ENCODE assay signal across 9 mouse cellular contexts in genomic region chr6:94717705-94718489, GRCm38 (mm10). TPM values are rescaled to one million over a fixed set of nuclear protein-coding genes. Genes with fewer than 3 reads are reported as not detected.
A peak's percentile ranks its signal among the peaks of the same experiment; 100 is the strongest.
DNase-seq lines count a peak whose midpoint lies in the region; ATAC-seq and TF ChIP-seq lines count a peak whose summit lies in the region.
"Had no signal": no experiment of that assay in that cellular context is flagged by ENCODE, and none has a peak within 500 bp of the region (broad histone marks: within the 10 kb centered on the region; RNA-seq: fewer than 3 reads in every experiment).

No protein-coding gene starts in this region.

- ATAC-seq in heart, embryonic 11.5 days (replicated peaks; ENCODE audit: insufficient number of reproducible peaks, low FRiP score, low TSS enrichment): no peak
- peak; percentile 55 for ATAC-seq in heart, embryonic 16.5 days (replicated peaks; ENCODE audit: extremely low read depth, insufficient read depth, low FRiP score)
- 0 out of 2 replicates have a peak, but pooled peaks have one; percentile 68 for ATAC-seq in limb, embryonic 11.5 days (ENCODE audit: insufficient number of reproducible peaks, low FRiP score, low TSS enrichment, low read depth)
- no peak for ATAC-seq in inflammation-experienced regulatory T-cells, adult 6 months

- WGBS in heart, embryonic 11.5 days (ENCODE audit: insufficient replicate concordance): 67% methylated on average over 7 of the region's 7 CpGs
- 63% methylated on average over 7 of the region's 7 CpGs for WGBS in heart, embryonic 16.5 days
- 58% methylated on average over 7 of the region's 7 CpGs for WGBS in limb, embryonic 11.5 days

- no peak for TF ChIP-seq POLR2A in brain, embryonic 14.5 days (IDR thresholded peaks at IDR 0.05; ENCODE audit: borderline replicate concordance, extremely low read depth, insufficient read depth, insufficient read length, poor library complexity, severe bottlenecking)
- no peak for TF ChIP-seq POLR2A in testis, adult 2 months (IDR thresholded peaks at IDR 0.05; ENCODE audit: control insufficient read depth, low read depth, low read length)

- H3K9me3 ChIP-seq in heart, embryonic 11.5 days (replicated peaks; ENCODE audit: control insufficient read depth, low read length): no peaks in the 10 kb centered on the region
- no peaks in the 10 kb centered on the region for H3K9me3 ChIP-seq in heart, embryonic 16.5 days (replicated peaks; ENCODE audit: control insufficient read depth, low read length)
- H3K9me3 ChIP-seq in limb, embryonic 11.5 days (ENCODE audit: control insufficient read depth, low read length): no peaks in the 10 kb centered on the region

- no peak overlapping the region for H3K4me2 ChIP-seq in heart, embryonic 11.5 days
- H3K4me2 ChIP-seq in heart, embryonic 16.5 days (ENCODE audit: low read depth, low read length): no peak overlapping the region
- no peak overlapping the region for H3K4me2 ChIP-seq in limb, embryonic 11.5 days (ENCODE audit: low read depth, severe bottlenecking)

- no peaks in the 10 kb centered on the region for H3K27me3 ChIP-seq in heart, embryonic 11.5 days (ENCODE audit: control insufficient read depth, insufficient read depth, low read length)
- 0 out of 2 replicates have a peak, but pooled peaks cover 2% of the 10 kb centered on the region for H3K27me3 ChIP-seq in heart, embryonic 16.5 days (ENCODE audit: control insufficient read depth, insufficient read depth, low read length)
- no peaks in the 10 kb centered on the region for H3K27me3 ChIP-seq in limb, embryonic 11.5 days (ENCODE audit: control insufficient read depth, insufficient read depth, low read length)
- no peaks in the 10 kb centered on the region for H3K27me3 ChIP-seq in testis, adult 2 months (ENCODE audit: control insufficient read depth, insufficient read depth, low read length)

- no peaks in the 10 kb centered on the region for H3K36me3 ChIP-seq in heart, embryonic 11.5 days (ENCODE audit: control insufficient read depth, insufficient read depth, low read length)
- H3K36me3 ChIP-seq in heart, embryonic 16.5 days (ENCODE audit: control insufficient read depth, insufficient read depth): no peaks in the 10 kb centered on the region
- H3K36me3 ChIP-seq in limb, embryonic 11.5 days (ENCODE audit: control insufficient read depth, insufficient read depth, low read length): no peaks in the 10 kb centered on the region
- H3K36me3 ChIP-seq in testis, adult 2 months (ENCODE audit: control insufficient read depth, insufficient read depth, low read length): no peaks in the 10 kb centered on the region

- no peak overlapping the region for H3K9ac ChIP-seq in heart, embryonic 11.5 days (ENCODE audit: low read depth, low read length)
- H3K9ac ChIP-seq in heart, embryonic 16.5 days (ENCODE audit: low read length): no peak overlapping the region
- H3K9ac ChIP-seq in limb, embryonic 11.5 days (ENCODE audit: low read length): no peak overlapping the region

- TF ChIP-seq CTCF in brain, embryonic 14.5 days (IDR thresholded peaks at IDR 0.05; ENCODE audit: borderline replicate concordance, extremely low read depth, insufficient read depth, insufficient read length): no peak
- TF ChIP-seq CTCF in testis, adult 2 months (IDR thresholded peaks at IDR 0.05; ENCODE audit: control insufficient read depth, insufficient read depth, insufficient replicate concordance, low read depth, low read length): no peak

- no peak overlapping the region for H3K27ac ChIP-seq in heart, embryonic 11.5 days (ENCODE audit: low read depth, low read length)
- H3K27ac ChIP-seq in heart, embryonic 16.5 days (ENCODE audit: low read length): peak overlapping the region; percentile 67
- H3K27ac ChIP-seq in limb, embryonic 11.5 days (replicated peaks; ENCODE audit: low read depth, low read length): no peak overlapping the region
- peak overlapping the region; percentile 67 for H3K27ac ChIP-seq in testis, adult 2 months (ENCODE audit: control insufficient read depth, insufficient read depth, low read depth, low read length)
- H3K27ac ChIP-seq: macrophage had no signal

- DNase-seq in heart, adult 18-20 months: peak; percentile 70 to 77
- peak; percentile 75 for DNase-seq in brain, embryonic 14.5 days (ENCODE audit: low read depth)
- DNase-seq in limb, embryonic 11.5 days (ENCODE audit: low spot score): no peak
- DNase-seq in ovary, postnatal 36 days (ENCODE audit: low spot score): no peak

- H3K4me3 ChIP-seq in heart, embryonic 11.5 days (ENCODE audit: low read depth, low read length): no peak overlapping the region
- H3K4me3 ChIP-seq in heart, embryonic 16.5 days (ENCODE audit: low read length): no peak overlapping the region
- no peak overlapping the region for H3K4me3 ChIP-seq in limb, embryonic 11.5 days (ENCODE audit: low read depth, low read length)
- H3K4me3 ChIP-seq in testis, adult 2 months (ENCODE audit: control insufficient read depth, low read depth, low read length): no peak overlapping the region

- H3K4me1 ChIP-seq in heart, embryonic 11.5 days (ENCODE audit: control insufficient read depth, insufficient read depth, low read length): no peaks in the 10 kb centered on the region
- H3K4me1 ChIP-seq in heart, embryonic 16.5 days (ENCODE audit: control insufficient read depth, insufficient read depth, low read length): no peaks in the 10 kb centered on the region; the same call in 1 of the 2 replicates
- peaks cover 6% of the 10 kb centered on the region for H3K4me1 ChIP-seq in limb, embryonic 11.5 days (ENCODE audit: control insufficient read depth, insufficient read depth, low read length)
- H3K4me1 ChIP-seq in testis, adult 2 months (ENCODE audit: control insufficient read depth, insufficient read depth, low read length): no peaks in the 10 kb centered on the region; the same call in 1 of the 2 replicates

RNA-seq across cellular contexts. Expression of gene Lrig1, which starts 17.9 kb away (rescaled TPM):
- 10 to 100 TPM; 29.8 to 30.9 TPM for total RNA-seq in heart, adult 18-20 months (2021)
- 10.9 and 11.8 TPM in 2 replicates for polyA plus RNA-seq in heart, embryonic 11.5 days (2014; fragmentation: Nextera tagmentation; extraction: Ambion mirVana)
- 27.4 and 39.1 TPM in 2 replicates for polyA plus RNA-seq in brain, embryonic 14.5 days (2012; rRNA removed)
- polyA plus RNA-seq in heart, embryonic 16.5 days (2015; fragmentation: Nextera tagmentation; extraction: Ambion mirVana): 7.7 and 8.9 TPM in 2 replicates
- polyA plus RNA-seq in limb, embryonic 11.5 days (2014; fragmentation: Nextera tagmentation; extraction: Ambion mirVana): 21.8 and 23.5 TPM in 2 replicates
- 2.9 and 3.3 TPM in 2 replicates for polyA plus RNA-seq in testis, adult 2 months (2012; rRNA removed)
- 10 to 100 TPM in 2 of 3 experiments, 1 to 10 TPM in 1; 7.4 to 47.9 (median 44.0) TPM for polyA plus RNA-seq in inflammation-experienced regulatory T-cells, adult 6 months (2017; shearing (Covaris generic))

Comparison
In these comparisons a context has a peak if more than half of its experiments do, and no peak if none do; other contexts are left out.
1. ATAC-seq: peak in heart, embryonic 16.5 days (single experiment) and limb, embryonic 11.5 days (single experiment); none in heart, embryonic 11.5 days (single experiment) and inflammation-experienced regulatory T-cells, adult 6 months (single experiment).
2. H3K27ac ChIP-seq: peak in heart, embryonic 16.5 days (single experiment) and testis, adult 2 months (single experiment); none in heart, embryonic 11.5 days (single experiment) and limb, embryonic 11.5 days (single experiment).
3. DNase-seq: peak in heart, adult 18-20 months (2 of 2) and brain, embryonic 14.5 days (single experiment); none in limb, embryonic 11.5 days (single experiment) and ovary, postnatal 36 days (single experiment).